Mouse (Mus musculus): ENCODE data around the gene Cacfd1.

The Cacfd1 gene

GRCm38 (mm10) chr2:27026857-27027617, 17.3 kb downstream of the Cacfd1 start:
- DNase-seq (ENCODE audit: extremely low spot score) = no peak

GRCm38 (mm10) chr2:27027618-27028436, 18.1 kb downstream of the Cacfd1 start, which contains the start of gene Slc2a6:
Gene Slc2a6, minus strand, starts transcription at chr2:27027998.
- DNase-seq (ENCODE audit: extremely low spot score) = peak; percentile 80

GRCm38 (mm10) chr2:27028437-27029015, 18.8 kb downstream of the Cacfd1 start:
- DNase-seq (ENCODE audit: extremely low spot score) = no peak

- no peak for DNase-seq (ENCODE audit: extremely low spot score)
Measured at GRCm38 (mm10) chr2:27032361-27032760, 22.6 kb downstream of the Cacfd1 start.

GRCm38 (mm10) chr2:27036003-27036402, 26.3 kb downstream of the Cacfd1 start:
- DNase-seq (ENCODE audit: extremely low spot score) = no peak

GRCm38 (mm10) chr2:27037008-27037407, 27.3 kb downstream of the Cacfd1 start:
- DNase-seq (ENCODE audit: extremely low spot score) = no peak

GRCm38 (mm10) chr2:27038596-27038995, 28.9 kb downstream of the Cacfd1 start:
- DNase-seq (ENCODE audit: extremely low spot score) = peak; percentile 77

- DNase-seq (ENCODE audit: extremely low spot score) = peak; percentile 17
Measured at GRCm38 (mm10) chr2:27039286-27039685, 29.6 kb downstream of the Cacfd1 start.

GRCm38 (mm10) chr2:27042131-27042844, 32.6 kb downstream of the Cacfd1 start:
- DNase-seq (ENCODE audit: extremely low spot score) = no peak

GRCm38 (mm10) chr2:27043461-27043860, 33.7 kb downstream of the Cacfd1 start:
- DNase-seq (ENCODE audit: extremely low spot score) = peak; percentile 78

- DNase-seq (ENCODE audit: extremely low spot score) = no peak
Measured at GRCm38 (mm10) chr2:27044166-27044565, 34.4 kb downstream of the Cacfd1 start.

- DNase-seq (ENCODE audit: extremely low spot score) = no peak
Measured at GRCm38 (mm10) chr2:27044641-27045040, 34.9 kb downstream of the Cacfd1 start.

GRCm38 (mm10) chr2:27045979-27046770, 36.4 kb downstream of the Cacfd1 start:
- no peak for DNase-seq (ENCODE audit: extremely low spot score)

GRCm38 (mm10) chr2:27049408-27049807, 39.7 kb downstream of the Cacfd1 start:
- no peak for DNase-seq (ENCODE audit: extremely low spot score)

- no peak for DNase-seq (ENCODE audit: extremely low spot score)
Measured at GRCm38 (mm10) chr2:27058251-27058650, 48.5 kb downstream of the Cacfd1 start.

- no peak for DNase-seq (ENCODE audit: extremely low spot score)
Measured at GRCm38 (mm10) chr2:27058751-27059150, 49.0 kb downstream of the Cacfd1 start.

GRCm38 (mm10) chr2:27059187-27059586, 49.5 kb downstream of the Cacfd1 start:
- no peak for DNase-seq (ENCODE audit: extremely low spot score)

- no peak for DNase-seq (ENCODE audit: extremely low spot score)
Measured at GRCm38 (mm10) chr2:27067124-27067523, 57.4 kb downstream of the Cacfd1 start.

- DNase-seq (ENCODE audit: extremely low spot score) = no peak
Measured at GRCm38 (mm10) chr2:27067996-27068395, 58.3 kb downstream of the Cacfd1 start.

- no peak for DNase-seq (ENCODE audit: extremely low spot score)
Measured at GRCm38 (mm10) chr2:27069646-27070045, 59.9 kb downstream of the Cacfd1 start.

GRCm38 (mm10) chr2:27070247-27070813, 60.6 kb downstream of the Cacfd1 start:
- no peak for DNase-seq (ENCODE audit: extremely low spot score)
